Mouse (Mus musculus) lung, adult 2 months (tissue): ENCODE measurements around the gene Man2a1. TPM values are rescaled to one million over a fixed set of nuclear protein-coding genes. Genes with fewer than 3 reads are reported as not detected.

Experiments used
- DNase-seq: peaks from one replicate; pipeline ENCODE4 v3.0.0; 2022
- H3K4me1 ChIP-seq: fragments of 200-500 bp; 2 replicates; pipeline ENCODE4 v1.6.1; 2011; ENCODE audit warnings: low read length; ENCODE audit not compliant: control insufficient read depth, insufficient read depth
- H3K4me3 ChIP-seq: fragments of 200-500 bp; replicated peaks from 2 replicates; pipeline ENCODE3; 2011; ENCODE audit warnings: low read depth, mild to moderate bottlenecking, control low read depth, low read length; ENCODE audit errors: extremely low read depth
- CTCF ChIP-seq: fragments of 200-500 bp; IDR thresholded peaks from 2 replicates; pipeline ENCODE4 v1.5.1; 2011; ENCODE audit warnings: mild to moderate bottlenecking, low read length, control low read depth; ENCODE audit not compliant: insufficient read depth
- POLR2A ChIP-seq: fragments of 200-500 bp; IDR thresholded peaks from 2 replicates; pipeline ENCODE4 v1.6.1; 2011; ENCODE audit warnings: low read depth, mild to moderate bottlenecking, control low read depth, low read length, borderline replicate concordance; ENCODE audit errors: extremely low read depth
- WGBS: fragments of 180-500 bp; shearing (Covaris S2); methylation state at CpG from one replicate; pipeline ENCODE4 v1.1.7; 2018; 5-methylcytosine and 5-hydroxymethylcytosine counted together
- polyA plus RNA-seq: library from polyadenylated mRNA; depleted of rRNA; stranded (reverse); fragments of >200 nt; gene quantifications from 2 replicates; pipeline ENCODE4 v1.2.3, GENCODE M21; 2012; rRNA removed

Man2a1 gene
- polyA plus RNA-seq, 1 experiment = 16.9 TPM

- TF ChIP-seq CTCF (no peak), POLR2A (no peak)
- Histone ChIP-seq H3K4me3 (no peak overlapping the region), H3K4me1 (no peaks in the 10 kb centered on the region)
- no peak for DNase-seq
- 80% methylated on average over 13 of the region's 13 CpGs for WGBS
Observed at GRCm38 (mm10) chr17:64788301-64788700, 187.8 kb downstream of the Man2a1 start.

GRCm38 (mm10) chr17:64789175-64789574, 188.6 kb downstream of the Man2a1 start:
- DNase-seq = no peak
- 44% methylated on average over 3 of the region's 3 CpGs for WGBS
- Histone ChIP-seq H3K4me3 (no peak overlapping the region), H3K4me1 (no peaks in the 10 kb centered on the region)
- TF ChIP-seq CTCF = no peak
- TF ChIP-seq POLR2A = no peak

GRCm38 (mm10) chr17:64792076-64792475, 191.5 kb downstream of the Man2a1 start:
- Histone ChIP-seq H3K4me1 (no peaks in the 10 kb centered on the region), H3K4me3 (no peak overlapping the region)
- 88% methylated on average over 3 of the region's 3 CpGs for WGBS
- no peak for DNase-seq
- no peak for TF ChIP-seq CTCF
- TF ChIP-seq POLR2A = no peak

GRCm38 (mm10) chr17:64792623-64793022, 192.1 kb downstream of the Man2a1 start:
- WGBS = 74% methylated on average over 5 of the region's 5 CpGs
- DNase-seq = no peak

GRCm38 (mm10) chr17:64802168-64802955, 201.8 kb downstream of the Man2a1 start:
- H3K4me3 ChIP-seq = no peak overlapping the region
- DNase-seq = no peak
- TF ChIP-seq CTCF (no peak), POLR2A (no peak)
- 30% methylated on average over 11 of the region's 11 CpGs for WGBS
- H3K4me1 ChIP-seq = peaks cover 2% of the 10 kb centered on the region; the same call in 1 of the 2 replicates

More at GRCm38 (mm10) chr17:64792623-64793022, 192.1 kb downstream of the Man2a1 start:
- no peak overlapping the region for H3K4me3 ChIP-seq
- H3K4me1 ChIP-seq = no peaks in the 10 kb centered on the region
- TF ChIP-seq POLR2A = no peak

- no peak for DNase-seq
- WGBS = 67% methylated on average over 7 of the region's 7 CpGs
- H3K4me3 ChIP-seq = no peak overlapping the region
Observed at GRCm38 (mm10) chr17:64802956-64803275, 202.4 kb downstream of the Man2a1 start.

More at GRCm38 (mm10) chr17:64802956-64803275, 202.4 kb downstream of the Man2a1 start:
- H3K4me1 ChIP-seq = peaks cover 2% of the 10 kb centered on the region; the same call in 1 of the 2 replicates
- no peak for TF ChIP-seq CTCF
- no peak for TF ChIP-seq POLR2A

Other genes starting within 250 kb of the Man2a1 start
- not detected in 2 replicates for gene 4930583I09Rik, start 235.3 kb downstream of the Man2a1 start, polyA plus RNA-seq